Mouse (Mus musculus) heart, adult 2 months (tissue): Measurements from ENCODE around the gene Hoga1.

Experiments used
- CTCF ChIP-seq: fragments of 200-600 bp; IDR thresholded peaks from 2 replicates; pipeline ENCODE4 v1.8.1; 2022; ENCODE audit warnings: antibody characterized with exemption, mild to moderate bottlenecking, moderate library complexity
- POLR2A ChIP-seq: fragments of 200-500 bp; IDR thresholded peaks from 2 replicates; pipeline ENCODE4 v1.6.1; 2011; ENCODE audit warnings: mild to moderate bottlenecking, low read depth, low read length, control low read depth; ENCODE audit not compliant: insufficient read depth

- TF ChIP-seq CTCF = no peak
- no peak for TF ChIP-seq POLR2A
Measured at GRCm38 (mm10) chr19:42118142-42118541, 72.7 kb downstream of the Hoga1 start.
